Mouse (Mus musculus) embryo, embryonic 10.5 days (tissue): Measurements from ENCODE around the gene Mrpl12.
"Not testable (repeated sequence)": the region's sequence is repeated elsewhere in the genome, so short reads cannot be mapped to it uniquely, and the experiment has no call there.

ENCODE experiments used
- DNase-seq: peaks from one replicate; pipeline ENCODE4 v3.0.0-alpha.2; 2015; ENCODE audit warnings: low spot score

Gene Mrpl12

GRCm38 (mm10) chr11:120508290-120508870 is 24.0 kb downstream of the Mrpl12 start:
- no peak for DNase-seq

- DNase-seq: no peak
These were observed 25.5 kb downstream of the Mrpl12 start for GRCm38 (mm10) chr11:120509940-120510339.

GRCm38 (mm10) chr11:120510375-120511030 is 26.1 kb downstream of the Mrpl12 start:
- peak; percentile 47 for DNase-seq

GRCm38 (mm10) chr11:120512790-120513453 is 28.5 kb downstream of the Mrpl12 start:
- peak; percentile 75 for DNase-seq

GRCm38 (mm10) chr11:120514262-120514661 is 29.8 kb downstream of the Mrpl12 start:
- not testable (repeated sequence) for DNase-seq

GRCm38 (mm10) chr11:120515611-120516010 is 31.2 kb downstream of the Mrpl12 start:
- peak; percentile 92 for DNase-seq

GRCm38 (mm10) chr11:120517147-120517546 is 32.7 kb downstream of the Mrpl12 start:
- no peak for DNase-seq

GRCm38 (mm10) chr11:120518027-120518426 is 33.6 kb downstream of the Mrpl12 start:
- DNase-seq: no peak

- no peak for DNase-seq
These were observed 34.1 kb downstream of the Mrpl12 start for GRCm38 (mm10) chr11:120518558-120518957.

- DNase-seq: peak; percentile 27
These were observed 35.3 kb downstream of the Mrpl12 start for GRCm38 (mm10) chr11:120519738-120520137.

GRCm38 (mm10) chr11:120520498-120520897 is 36.1 kb downstream of the Mrpl12 start:
- no peak for DNase-seq

- no peak for DNase-seq
These were observed 36.6 kb downstream of the Mrpl12 start for GRCm38 (mm10) chr11:120520967-120521540.

- no peak for DNase-seq
These were observed 38.2 kb downstream of the Mrpl12 start for GRCm38 (mm10) chr11:120522581-120522980.

GRCm38 (mm10) chr11:120525959-120526358 is 41.5 kb downstream of the Mrpl12 start:
- DNase-seq: no peak

GRCm38 (mm10) chr11:120527690-120528354 is 43.4 kb downstream of the Mrpl12 start:
- no peak for DNase-seq

GRCm38 (mm10) chr11:120528903-120529302 is 44.5 kb downstream of the Mrpl12 start:
- no peak for DNase-seq

GRCm38 (mm10) chr11:120530085-120530964 is 45.9 kb downstream of the Mrpl12 start, which contains the start of gene Gcgr:
Gene Gcgr (plus strand): TSS chr11:120530699.
- DNase-seq: peak; percentile 54

GRCm38 (mm10) chr11:120531646-120532045 is 47.2 kb downstream of the Mrpl12 start:
- DNase-seq: no peak

GRCm38 (mm10) chr11:120534093-120534492 is 49.7 kb downstream of the Mrpl12 start:
- DNase-seq: no peak

GRCm38 (mm10) chr11:120535145-120535544 is 50.7 kb downstream of the Mrpl12 start:
- DNase-seq: no peak

- no peak for DNase-seq
These were observed 51.4 kb downstream of the Mrpl12 start for GRCm38 (mm10) chr11:120535804-120536203.
